Mouse (Mus musculus): Measurements from ENCODE around the gene Cuedc1. TPM values are rescaled to one million over a fixed set of nuclear protein-coding genes. Genes with fewer than 3 reads are reported as not detected.

The Cuedc1 gene
- total RNA-seq, 2 experiments from 2014 or later: 76.3 to 78.6 TPM

DNA sequence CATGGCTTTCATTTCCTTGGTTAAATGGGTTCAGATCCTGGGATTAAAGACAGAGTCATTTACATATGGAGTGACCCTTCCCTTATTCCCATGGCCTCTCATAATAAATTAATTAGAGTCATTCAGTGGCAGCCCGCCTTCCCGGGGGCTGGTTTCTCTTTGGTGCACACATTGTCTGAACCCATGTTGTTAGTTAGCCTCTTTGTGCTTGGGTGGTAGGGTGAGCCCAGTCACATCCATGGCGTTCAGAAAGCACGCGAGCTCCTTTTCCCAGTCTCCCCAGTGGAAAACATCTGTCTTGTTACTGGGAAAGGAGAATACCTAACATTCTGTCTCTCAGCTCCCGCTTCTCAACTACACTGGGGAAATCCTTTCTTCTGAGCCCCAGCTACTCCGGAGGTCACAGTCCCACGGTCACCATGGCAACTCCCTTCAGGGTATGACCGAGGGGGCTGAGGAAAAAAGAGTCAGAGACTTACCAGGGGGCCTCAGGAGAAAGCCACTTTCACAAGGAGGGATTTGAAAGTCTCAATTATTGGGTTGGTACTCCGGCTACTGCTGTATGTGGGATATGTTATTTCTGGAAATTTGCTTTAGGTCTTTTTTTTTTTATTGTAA is 143.0 kb downstream of the Cuedc1 start:
- DNase-seq: no peak

DNA sequence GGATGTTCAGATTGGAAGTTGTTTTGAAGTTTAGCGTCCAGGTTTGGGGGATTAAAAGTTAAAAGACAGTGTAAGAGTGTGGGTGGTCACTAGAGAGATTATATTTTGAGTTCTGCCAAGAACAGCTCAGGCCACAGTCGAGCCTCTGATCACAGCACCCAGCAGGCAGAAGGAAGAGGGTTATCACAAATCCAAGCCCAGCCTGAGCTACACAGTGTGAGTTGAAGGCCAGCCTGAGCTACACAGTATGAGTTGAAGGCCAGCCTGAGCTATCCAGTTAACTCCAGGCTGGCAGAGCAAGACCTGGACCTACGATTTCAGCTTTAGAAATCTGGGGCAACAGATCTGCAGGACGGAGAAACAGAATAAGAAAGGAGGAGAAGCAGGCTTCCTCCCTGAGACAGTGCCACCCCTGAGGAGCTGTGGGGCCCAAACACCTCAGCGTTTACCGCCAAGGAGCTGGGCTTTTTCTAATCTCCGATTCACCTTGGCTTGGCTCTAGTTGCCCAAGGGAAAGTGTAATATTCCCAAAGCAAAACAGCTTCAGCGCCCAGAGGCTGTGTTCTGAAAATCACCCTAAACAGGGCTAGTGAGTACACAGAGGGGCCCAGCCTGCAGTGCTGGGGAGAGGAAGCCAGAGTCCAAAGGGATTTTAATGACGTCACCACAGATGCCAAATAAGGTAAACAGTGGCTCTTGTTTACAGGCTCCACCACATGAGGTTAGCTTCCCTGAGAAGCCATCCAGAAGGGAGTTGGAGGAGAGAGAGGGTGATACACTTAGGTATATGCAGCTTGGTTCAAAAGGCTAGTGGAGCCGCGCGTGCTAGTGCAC is 143.8 kb downstream of the Cuedc1 start:
- DNase-seq: no peak

Other genes with a start within 250 kb of the Cuedc1 start
- 1 to 10 TPM; 1.2 to 1.5 TPM for gene Mks1, start 244.8 kb upstream of the Cuedc1 start, total RNA-seq (2021)
- not detected for gene Epx, start 222.5 kb upstream of the Cuedc1 start, total RNA-seq (2021)
- not detected for gene Olfr462, start 205.8 kb upstream of the Cuedc1 start, total RNA-seq (2021)
- not detected for gene Olfr463, start 200.7 kb upstream of the Cuedc1 start, total RNA-seq (2021)
- gene Olfr464, start 177.1 kb upstream of the Cuedc1 start, total RNA-seq (2021): not detected
- gene Dynll2, start 110.5 kb upstream of the Cuedc1 start, total RNA-seq (2021): 100 to 1,000 TPM; 145 to 167 TPM
- gene Srsf1, start 50.7 kb upstream of the Cuedc1 start, total RNA-seq (2021): 10 to 100 TPM; 58.0 to 68.8 TPM
- 10 to 100 TPM; 47.1 to 47.6 TPM for gene Vezf1, start 29.8 kb upstream of the Cuedc1 start, total RNA-seq (2021)
- gene Mrps23, start 106.3 kb downstream of the Cuedc1 start, total RNA-seq (2021): 100 to 1,000 TPM; 126 to 133 TPM
- not detected for gene Ccdc182, start 196.0 kb downstream of the Cuedc1 start, total RNA-seq (2021)

Data from gastrocnemius, postnatal 25 days (tissue).